7 mouse cellular contexts compared by ENCODE assay signal in the genomic region with DNA sequence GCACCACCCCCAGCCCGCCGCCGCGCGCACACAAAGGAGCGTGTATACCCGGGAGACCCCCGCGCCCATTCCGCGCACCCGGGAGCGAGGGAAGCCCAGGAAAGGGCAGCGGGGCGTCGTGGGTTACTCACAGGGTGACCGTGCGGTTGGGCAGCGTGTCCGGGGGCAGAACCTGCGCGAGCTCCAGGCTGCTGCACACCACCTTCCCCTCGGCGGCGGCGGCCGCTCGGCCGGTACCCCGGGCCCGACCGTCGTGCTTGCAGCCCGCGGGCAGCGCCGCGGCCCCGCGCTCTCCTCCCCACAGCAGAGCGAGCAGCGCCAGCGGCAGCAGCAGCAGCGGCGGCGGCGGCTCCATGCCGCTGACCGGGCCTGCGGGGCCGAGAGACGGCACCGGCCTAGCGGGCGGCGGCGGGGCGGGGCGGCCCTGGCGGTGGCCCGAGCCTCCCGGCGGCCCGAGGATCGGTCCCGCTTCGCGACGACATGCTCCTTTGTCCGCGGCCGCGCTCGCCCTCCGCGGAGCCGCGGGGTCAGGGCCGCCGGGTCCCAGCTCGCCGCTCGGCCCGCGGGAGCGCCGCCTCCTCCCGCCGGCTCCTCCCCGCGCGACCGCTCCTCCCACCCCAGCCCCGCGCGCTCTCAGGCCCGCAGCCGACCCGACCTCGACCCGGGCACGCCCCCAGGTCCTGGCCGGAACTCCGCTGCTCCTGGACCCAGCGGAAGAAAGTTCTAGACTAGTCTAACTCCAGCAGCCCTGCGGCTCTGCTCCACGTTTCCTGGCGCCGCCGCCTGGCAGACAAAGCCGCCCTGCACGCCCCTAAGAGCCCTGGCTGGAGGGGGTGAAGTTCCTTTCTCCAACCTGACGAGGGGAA. TPM values are rescaled to one million over a fixed set of nuclear protein-coding genes. Genes with fewer than 3 reads are reported as not detected.
DNase-seq lines count a peak whose midpoint lies in the region; ATAC-seq lines count a peak whose summit lies in the region.

TSS of gene Adgra3 (minus strand) at position 586 of the 866 bp plus-strand sequence.

- H3K27me3 ChIP-seq in intestine, embryonic 15.5 days (replicated peaks) = no peaks in the 10 kb centered on the region
- H3K27me3 ChIP-seq in limb, embryonic 11.5 days (ENCODE audit: control insufficient read depth, insufficient read depth, low read length) = no peaks in the 10 kb centered on the region
- H3K27me3 ChIP-seq in midbrain, embryonic 12.5 days = no peaks in the 10 kb centered on the region

- intact Hi-C loops in gastrocnemius, postnatal 36 days (cut with DNase I) = no loop called here

- H3K4me2 ChIP-seq in intestine, embryonic 15.5 days (replicated peaks) = peak within 1 kb of the TSS; percentile 81
- peak within 1 kb of the TSS; percentile 61 for H3K4me2 ChIP-seq in limb, embryonic 11.5 days (ENCODE audit: low read depth, severe bottlenecking)
- H3K4me2 ChIP-seq in midbrain, embryonic 12.5 days (replicated peaks) = peak within 1 kb of the TSS; percentile 75

- ATAC-seq in intestine, embryonic 15.5 days = peak; percentile 93
- peak; percentile 94 for ATAC-seq in limb, embryonic 11.5 days (ENCODE audit: insufficient number of reproducible peaks, low FRiP score, low TSS enrichment, low read depth)
- ATAC-seq in midbrain, embryonic 12.5 days (ENCODE audit: low FRiP score, low read depth) = peak; percentile 90

- DNase-seq in adrenal gland, postnatal 36 days = peak; percentile 93 to 95
- peak; percentile 69 for DNase-seq in embryo, embryonic 11.5 days (ENCODE audit: low read depth, low spot score)
- DNase-seq in gastrocnemius, postnatal 36 days = peak; percentile 70 to 79
- DNase-seq in limb, embryonic 11.5 days (ENCODE audit: low spot score) = peak; percentile 88
- DNase-seq in spleen, postnatal 36 days (ENCODE audit: low spot score in 2 of 2) = peak; percentile 13 to 29

- H3K36me3 ChIP-seq in intestine, embryonic 15.5 days = no peaks in the 10 kb centered on the region
- H3K36me3 ChIP-seq in limb, embryonic 11.5 days (ENCODE audit: control insufficient read depth, insufficient read depth, low read length) = no peaks in the 10 kb centered on the region
- no peaks in the 10 kb centered on the region for H3K36me3 ChIP-seq in midbrain, embryonic 12.5 days

- no peaks in the 10 kb centered on the region for H3K9me3 ChIP-seq in intestine, embryonic 15.5 days
- no peaks in the 10 kb centered on the region for H3K9me3 ChIP-seq in limb, embryonic 11.5 days (ENCODE audit: control insufficient read depth, low read length)
- H3K9me3 ChIP-seq in midbrain, embryonic 12.5 days = no peaks in the 10 kb centered on the region

- H3K27ac ChIP-seq in intestine, embryonic 15.5 days = peak within 1 kb of the TSS; percentile 80
- H3K27ac ChIP-seq in limb, embryonic 11.5 days (replicated peaks; ENCODE audit: low read depth, low read length) = peak within 1 kb of the TSS; percentile 94
- peak within 1 kb of the TSS; percentile 80 for H3K27ac ChIP-seq in midbrain, embryonic 12.5 days (replicated peaks)

- H3K9ac ChIP-seq in intestine, embryonic 15.5 days = peak within 1 kb of the TSS; percentile 95
- peak within 1 kb of the TSS; percentile 99 for H3K9ac ChIP-seq in limb, embryonic 11.5 days (ENCODE audit: low read length)
- H3K9ac ChIP-seq in midbrain, embryonic 12.5 days (replicated peaks) = peak within 1 kb of the TSS; percentile 95

- peak within 1 kb of the TSS; percentile 92 for H3K4me3 ChIP-seq in intestine, embryonic 15.5 days (replicated peaks)
- peak within 1 kb of the TSS; percentile 79 for H3K4me3 ChIP-seq in limb, embryonic 11.5 days (ENCODE audit: low read depth, low read length)
- peak within 1 kb of the TSS; percentile 83 for H3K4me3 ChIP-seq in midbrain, embryonic 12.5 days

- H3K4me1 ChIP-seq in intestine, embryonic 15.5 days (replicated peaks) = 0 out of 2 replicates have a peak, but pooled peaks cover 7% of the 10 kb centered on the region
- H3K4me1 ChIP-seq in limb, embryonic 11.5 days (ENCODE audit: control insufficient read depth, insufficient read depth, low read length) = 0 out of 2 replicates have a peak, but pooled peaks cover 3% of the 10 kb centered on the region
- peaks cover 25% of the 10 kb centered on the region for H3K4me1 ChIP-seq in midbrain, embryonic 12.5 days

- WGBS in intestine, embryonic 15.5 days = under 1% methylated on average over 97 of the region's 113 CpGs
- under 1% methylated on average over 46 of the region's 113 CpGs for WGBS in limb, embryonic 11.5 days
- WGBS in midbrain, embryonic 12.5 days = under 1% methylated on average over 73 of the region's 113 CpGs

RNA-seq across cellular contexts. Expression of gene Adgra3, which starts in this region (rescaled TPM):
- total RNA-seq in adrenal gland, postnatal 36 days (2021) = 10 to 100 TPM; 39.2 to 56.5 TPM
- total RNA-seq in gastrocnemius, postnatal 36 days (2021) = 10 to 100 TPM; 12.6 TPM
- 19.3 and 19.4 TPM in 2 replicates for polyA plus RNA-seq in intestine, embryonic 15.5 days (2015; fragmentation: Nextera tagmentation; extraction: Ambion mirVana)
- 59.5 and 67.6 TPM in 2 replicates for polyA plus RNA-seq in limb, embryonic 11.5 days (2014; fragmentation: Nextera tagmentation; extraction: Ambion mirVana)
- 41.9 and 49.2 TPM in 2 replicates for polyA plus RNA-seq in midbrain, embryonic 12.5 days (2016; fragmentation: Nextera tagmentation; extraction: Ambion mirVana)

Comparison
In these comparisons a context has a peak if more than half of its experiments do, and no peak if none do; other contexts are left out.
1. Peak in every context shown above with its lines: DNase-seq, ATAC-seq, H3K4me3 ChIP-seq and H3K27ac ChIP-seq.
2. DNase-seq: peak in every context shown above with its lines; median percentile 94 in adrenal gland, postnatal 36 days; 88 in limb, embryonic 11.5 days; 74 in gastrocnemius, postnatal 36 days; 69 in embryo, embryonic 11.5 days; 21 in spleen, postnatal 36 days.